Mouse (Mus musculus) G1E (cell line): Measurements from ENCODE around the gene Abcc2. TPM values are rescaled to one million over a fixed set of nuclear protein-coding genes. Genes with fewer than 3 reads are reported as not detected.

Experiments
- ATAC-seq: 2 replicates; pipeline ENCODE4 v1.8.0; 2016; ENCODE audit warnings: mild to moderate bottlenecking; ENCODE audit not compliant: insufficient number of reproducible peaks, poor library complexity, low FRiP score, severe bottlenecking; ENCODE audit errors: extremely low read depth
- DNase-seq: peaks from one replicate; pipeline ENCODE4 v3.0.0; 2012; ENCODE audit warnings: low spot score
- H3K27me3 ChIP-seq: 2 replicates; pipeline ENCODE4 v1.6.1; 2012; ENCODE audit warnings: mild to moderate bottlenecking, low read length, inconsistent platforms; ENCODE audit not compliant: insufficient read depth
- H3K36me3 ChIP-seq: replicated peaks from 2 replicates; pipeline ENCODE3; 2012; ENCODE audit warnings: mild to moderate bottlenecking, inconsistent platforms
- H3K4me1 ChIP-seq: 2 replicates; pipeline ENCODE4 v1.6.1; 2012; ENCODE audit warnings: low read depth, low read length, inconsistent platforms, mixed read lengths; ENCODE audit not compliant: insufficient read depth
- H3K4me3 ChIP-seq: 2 replicates; pipeline ENCODE4 v1.5.1; 2012; ENCODE audit warnings: low read depth, mild to moderate bottlenecking, inconsistent platforms, low read length, moderate library complexity, mixed read lengths
- H3K9me3 ChIP-seq: replicated peaks from 2 replicates; pipeline ENCODE4 v1.6.1; 2012; ENCODE audit warnings: inconsistent platforms
- CTCF ChIP-seq: IDR thresholded peaks from 2 replicates; pipeline ENCODE4 v1.5.1; 2012; ENCODE audit warnings: low read depth, low read length, inconsistent platforms, mixed read lengths
- GATA1 ChIP-seq: IDR thresholded peaks from 2 replicates; pipeline ENCODE4 v1.6.1; 2012; ENCODE audit warnings: borderline replicate concordance, low read length, inconsistent platforms, mixed read lengths
- GATA2 ChIP-seq: IDR thresholded peaks from 2 replicates; pipeline ENCODE4 v1.6.1; 2012; ENCODE audit warnings: low read depth, low read length, inconsistent platforms, borderline replicate concordance
- POLR2AphosphoS5 ChIP-seq: IDR thresholded peaks from 2 replicates; pipeline ENCODE4 v1.6.1; 2012; ENCODE audit warnings: low read depth, low read length, inconsistent platforms; ENCODE audit not compliant: insufficient replicate concordance
- TAL1 ChIP-seq: conservative IDR thresholded peaks from 2 replicates; pipeline ENCODE4 v1.6.1; 2012; ENCODE audit warnings: low read depth, low read length, inconsistent platforms, mixed read lengths
- polyA plus RNA-seq: library from polyadenylated mRNA; stranded (reverse); fragments of >175 nt; gene quantifications from 2 replicates; pipeline ENCODE4 v1.2.3, GENCODE M21; 2012
- total RNA-seq, 2 experiments: library from RNA; stranded (forward) in 1 of 2; stranded (reverse) in 1 of 2; fragments of 200-1000 nt in 1 of 2; fragments of >200 nt in 1 of 2; fragmentation: Nextera tagmentation in 1 of 2; gene quantifications; 2 replicates each; pipeline ENCODE4 v1.2.3; 2014 to 2017

Gene Abcc2
- total and polyA plus RNA-seq, 3 experiments = under 0.01 to 0.05 TPM; not detected in 1

GRCm38 (mm10) chr19:43767549-43768322 is 14.3 kb upstream of the Abcc2 start:
- H3K9me3 ChIP-seq = no peaks in the 10 kb centered on the region
- H3K36me3 ChIP-seq = peaks cover 21% of the 10 kb centered on the region
- peaks cover 9% of the 10 kb centered on the region for H3K4me1 ChIP-seq
- DNase-seq = no peak
- no peaks in the 10 kb centered on the region for H3K27me3 ChIP-seq
- no peak for ATAC-seq
- no peak overlapping the region for H3K4me3 ChIP-seq
- no peak for TF ChIP-seq CTCF
- TF ChIP-seq GATA1 = no peak
- no peak for TF ChIP-seq POLR2AphosphoS5
- TF ChIP-seq TAL1 = no peak
- no peak for TF ChIP-seq GATA2

- Histone ChIP-seq H3K4me3 (no peak overlapping the region), H3K36me3 (peaks cover 19% of the 10 kb centered on the region), H3K4me1 (peaks cover 14% of the 10 kb centered on the region), H3K9me3 (no peaks in the 10 kb centered on the region), H3K27me3 (no peaks in the 10 kb centered on the region)
- TF ChIP-seq GATA2 (no peak), POLR2AphosphoS5 (no peak), GATA1 (no peak), TAL1 (no peak), CTCF (no peak)
- DNase-seq (no peak), ATAC-seq (no peak)
Measured at GRCm38 (mm10) chr19:43769366-43769960, 12.5 kb upstream of the Abcc2 start.

GRCm38 (mm10) chr19:43770584-43770983 is 11.4 kb upstream of the Abcc2 start:
- H3K9me3 ChIP-seq = no peaks in the 10 kb centered on the region
- no peaks in the 10 kb centered on the region for H3K27me3 ChIP-seq
- no peak overlapping the region for H3K4me3 ChIP-seq
- H3K36me3 ChIP-seq = peaks cover 16% of the 10 kb centered on the region
- peaks cover 14% of the 10 kb centered on the region for H3K4me1 ChIP-seq
- no peak for TF ChIP-seq TAL1
- no peak for TF ChIP-seq CTCF
- TF ChIP-seq GATA1 = no peak
- DNase-seq (no peak), ATAC-seq (no peak)

GRCm38 (mm10) chr19:43771499-43771969 is 10.5 kb upstream of the Abcc2 start:
- peaks cover 12% of the 10 kb centered on the region for H3K36me3 ChIP-seq
- H3K4me3 ChIP-seq = no peak overlapping the region
- ATAC-seq (peak; percentile 60), DNase-seq (peak; percentile 31)
- H3K4me1 ChIP-seq = peaks cover 14% of the 10 kb centered on the region
- H3K27me3 ChIP-seq = no peaks in the 10 kb centered on the region
- no peaks in the 10 kb centered on the region for H3K9me3 ChIP-seq
- no peak for TF ChIP-seq TAL1
- TF ChIP-seq CTCF = no peak
- TF ChIP-seq GATA2 = no peak
- no peak for TF ChIP-seq POLR2AphosphoS5
- no peak for TF ChIP-seq GATA1

GRCm38 (mm10) chr19:43772311-43772710 is 9.7 kb upstream of the Abcc2 start:
- DNase-seq (no peak), ATAC-seq (no peak)
- TF ChIP-seq TAL1 = no peak
- TF ChIP-seq GATA2 = no peak
- no peak for TF ChIP-seq GATA1
- no peak for TF ChIP-seq POLR2AphosphoS5
- TF ChIP-seq CTCF = no peak
- Histone ChIP-seq H3K9me3 (no peaks in the 10 kb centered on the region), H3K36me3 (peaks cover 12% of the 10 kb centered on the region), H3K4me1 (peaks cover 14% of the 10 kb centered on the region), H3K27me3 (no peaks in the 10 kb centered on the region), H3K4me3 (no peak overlapping the region)

GRCm38 (mm10) chr19:43775433-43775832 is 6.6 kb upstream of the Abcc2 start:
- no peak for TF ChIP-seq GATA2
- TF ChIP-seq CTCF = no peak
- TF ChIP-seq TAL1 = no peak
- no peak for TF ChIP-seq POLR2AphosphoS5
- TF ChIP-seq GATA1 = no peak
- Histone ChIP-seq H3K4me3 (no peak overlapping the region), H3K4me1 (peaks cover 14% of the 10 kb centered on the region), H3K9me3 (no peaks in the 10 kb centered on the region), H3K36me3 (no peaks in the 10 kb centered on the region), H3K27me3 (peaks cover 4% of the 10 kb centered on the region; the same call in 1 of the 2 replicates)
- ATAC-seq = no peak
- DNase-seq = no peak
